Mouse (Mus musculus): Measurements from ENCODE around the gene Hnrnpa1. TPM values are rescaled to one million over a fixed set of nuclear protein-coding genes. Genes with fewer than 3 reads are reported as not detected.
"Not testable (repeated sequence)": the region's sequence is repeated elsewhere in the genome, so short reads cannot be mapped to it uniquely, and the experiment has no call there.

The Hnrnpa1 gene
- polyA plus RNA-seq, 1 experiment from 2014 or later, result 591 TPM

DNA sequence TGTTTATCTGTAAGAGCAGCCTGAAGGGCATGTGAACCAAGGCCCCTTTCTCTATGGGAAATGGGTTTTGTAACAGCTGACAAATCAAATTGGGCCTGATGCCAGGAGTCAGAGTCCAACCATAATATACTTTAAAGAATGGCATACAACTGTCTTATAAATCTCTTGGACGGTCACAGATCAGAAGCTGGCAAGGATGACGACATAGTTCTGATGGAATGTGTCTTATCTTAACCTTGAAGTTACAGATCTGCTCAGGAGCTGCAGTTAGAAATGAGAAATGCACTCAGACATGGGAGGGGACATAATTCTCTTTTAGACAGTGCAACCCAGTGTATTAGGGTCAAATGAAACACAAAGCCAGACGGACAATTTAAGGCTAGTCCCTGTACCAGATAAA lies 19.4 kb upstream of the Hnrnpa1 start:
- H3K4me1 ChIP-seq, result peaks cover 42% of the 10 kb centered on the region
- no peaks in the 10 kb centered on the region for H3K9me3 ChIP-seq (replicated peaks)
- H3K4me2 ChIP-seq, result no peak overlapping the region
- no peak for ATAC-seq
- WGBS (ENCODE audit: insufficient replicate concordance), result 56% methylated on average over 3 of the region's 3 CpGs
- no peak overlapping the region for H3K4me3 ChIP-seq
- no peak overlapping the region for H3K27ac ChIP-seq
- H3K27me3 ChIP-seq (replicated peaks), result no peaks in the 10 kb centered on the region
- H3K36me3 ChIP-seq, result peaks cover 47% of the 10 kb centered on the region
- H3K9ac ChIP-seq, result no peak overlapping the region

DNA sequence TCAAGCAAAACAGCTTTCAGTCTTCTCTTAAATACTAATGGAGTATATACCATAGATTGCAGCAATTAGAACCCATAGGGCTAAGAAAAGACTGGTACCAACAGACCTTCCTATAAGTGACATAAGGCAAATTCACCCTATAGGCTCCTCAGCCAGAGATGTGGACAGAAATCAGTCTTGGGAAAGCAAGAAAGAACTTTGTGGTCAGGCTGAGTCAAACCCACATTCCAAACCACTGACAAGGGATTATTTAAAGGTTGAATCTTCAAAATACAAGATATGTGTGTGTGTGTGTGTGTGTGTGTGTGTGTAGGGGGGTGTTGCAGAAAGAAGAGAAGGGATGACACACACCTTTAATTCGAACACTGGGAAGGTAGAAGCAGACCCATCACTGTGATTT lies 18.8 kb upstream of the Hnrnpa1 start:
- ATAC-seq, result no peak
- Histone ChIP-seq H3K4me3 (no peak overlapping the region), H3K27ac (no peak overlapping the region), H3K9ac (no peak overlapping the region), H3K27me3 (replicated peaks) (no peaks in the 10 kb centered on the region), H3K9me3 (replicated peaks) (no peaks in the 10 kb centered on the region), H3K4me1 (peaks cover 36% of the 10 kb centered on the region), H3K4me2 (no peak overlapping the region), H3K36me3 (peaks cover 47% of the 10 kb centered on the region)
- 75% methylated on average over 1 of the region's 1 CpGs for WGBS (ENCODE audit: insufficient replicate concordance)

DNA sequence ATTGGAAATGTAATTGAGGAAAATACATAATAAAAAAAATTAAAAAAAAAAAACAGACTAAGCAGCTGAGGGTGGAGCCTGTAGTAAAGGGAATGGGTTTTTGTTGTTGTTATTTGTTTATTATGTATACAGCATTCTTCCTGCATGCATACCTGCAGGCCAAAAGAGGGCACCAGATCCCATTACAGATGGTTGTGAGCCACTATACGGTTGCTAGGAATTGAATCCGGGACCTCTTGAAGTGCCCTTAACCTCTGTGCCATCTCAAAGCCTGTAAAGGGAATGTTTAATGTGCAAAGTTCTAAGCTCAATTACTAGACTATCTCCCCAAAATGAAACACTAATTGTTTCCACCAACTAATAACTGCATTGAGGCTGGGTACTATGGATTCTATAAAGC lies 16.1 kb upstream of the Hnrnpa1 start:
- H3K4me2 ChIP-seq, result no peak overlapping the region
- H3K27ac ChIP-seq, result no peak overlapping the region
- no peak overlapping the region for H3K9ac ChIP-seq
- no peak overlapping the region for H3K4me3 ChIP-seq
- H3K36me3 ChIP-seq, result peaks cover 47% of the 10 kb centered on the region
- ATAC-seq, result no peak
- WGBS (ENCODE audit: insufficient replicate concordance), result 88% methylated on average over 2 of the region's 2 CpGs
- no peaks in the 10 kb centered on the region for H3K9me3 ChIP-seq (replicated peaks)
- H3K27me3 ChIP-seq (replicated peaks), result no peaks in the 10 kb centered on the region
- H3K4me1 ChIP-seq, result peaks cover 31% of the 10 kb centered on the region

DNA sequence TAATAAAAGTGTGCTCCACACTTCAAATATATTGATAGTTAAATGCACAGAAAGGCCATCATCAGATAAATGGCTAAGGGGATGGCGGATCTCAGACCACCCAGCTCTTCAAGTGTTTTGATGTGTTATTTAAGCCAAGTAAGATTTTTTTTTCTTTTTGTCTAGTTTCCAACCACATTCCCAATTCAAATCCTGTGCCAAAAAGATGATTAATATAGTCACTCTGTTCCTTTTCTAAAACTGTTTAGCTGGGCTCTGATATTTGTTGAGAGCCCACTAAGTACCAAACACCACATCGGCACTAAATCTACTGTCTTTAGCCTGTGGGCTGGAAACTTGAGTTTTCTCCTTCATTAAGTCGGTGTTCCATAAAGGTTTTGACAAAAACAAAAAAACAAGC lies 13.2 kb upstream of the Hnrnpa1 start:
- ATAC-seq, result no peak
- Histone ChIP-seq H3K9ac (no peak overlapping the region), H3K27ac (no peak overlapping the region), H3K4me3 (no peak overlapping the region), H3K4me2 (no peak overlapping the region), H3K9me3 (replicated peaks) (no peaks in the 10 kb centered on the region), H3K4me1 (peaks cover 29% of the 10 kb centered on the region; the same call in 1 of the 2 replicates), H3K27me3 (replicated peaks) (no peaks in the 10 kb centered on the region), H3K36me3 (peaks cover 36% of the 10 kb centered on the region)
- WGBS (ENCODE audit: insufficient replicate concordance), result 92% methylated on average over 3 of the region's 3 CpGs

DNA sequence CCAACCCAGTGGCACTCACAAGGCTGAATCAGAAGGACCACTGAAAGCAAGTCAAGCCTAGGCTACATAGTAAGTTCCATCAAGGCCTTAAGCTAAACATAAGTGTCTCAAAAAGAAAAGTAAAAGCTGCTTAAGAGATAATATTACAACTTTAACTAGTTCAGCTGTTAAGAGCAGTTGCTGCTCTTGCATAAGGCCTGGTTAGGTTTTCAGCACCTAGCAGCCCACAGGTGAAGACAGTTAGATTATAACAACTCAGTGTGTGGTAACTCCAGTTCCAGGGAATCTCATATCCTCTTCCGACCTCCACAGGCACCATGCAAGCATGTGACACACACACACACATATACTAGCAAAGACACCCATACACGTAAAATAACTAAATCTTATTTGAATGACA lies 12.7 kb upstream of the Hnrnpa1 start:
- WGBS (ENCODE audit: insufficient replicate concordance), result 76% methylated on average over 2 of the region's 2 CpGs
- Histone ChIP-seq H3K36me3 (peaks cover 39% of the 10 kb centered on the region), H3K27ac (no peak overlapping the region), H3K27me3 (replicated peaks) (no peaks in the 10 kb centered on the region), H3K9ac (no peak overlapping the region), H3K4me2 (no peak overlapping the region), H3K4me3 (no peak overlapping the region), H3K9me3 (replicated peaks) (no peaks in the 10 kb centered on the region), H3K4me1 (peaks cover 33% of the 10 kb centered on the region; the same call in 1 of the 2 replicates)
- ATAC-seq, result no peak

DNA sequence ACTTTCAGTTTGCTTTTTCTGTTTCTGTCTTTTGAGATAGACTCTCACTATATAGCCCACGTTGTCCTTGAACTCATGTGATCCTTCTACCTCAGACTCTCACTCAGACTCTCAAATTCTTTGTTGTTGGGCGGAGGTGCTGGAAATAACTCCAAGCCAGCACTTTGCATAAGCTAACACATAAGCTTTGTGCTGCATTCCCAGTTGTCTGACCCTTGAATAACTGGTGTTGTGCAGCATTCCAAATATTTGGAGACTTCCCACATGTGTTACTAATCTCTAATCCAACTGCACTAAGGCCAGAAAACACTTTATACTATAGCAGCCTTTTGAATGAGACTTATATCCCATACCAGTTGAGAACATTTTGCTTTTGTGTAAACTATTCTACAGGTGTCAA lies 11.3 kb upstream of the Hnrnpa1 start:
- Histone ChIP-seq H3K27ac (no peak overlapping the region), H3K9ac (no peak overlapping the region), H3K4me1 (peaks cover 36% of the 10 kb centered on the region; the same call in 1 of the 2 replicates), H3K27me3 (replicated peaks) (no peaks in the 10 kb centered on the region), H3K9me3 (replicated peaks) (no peaks in the 10 kb centered on the region), H3K36me3 (peaks cover 46% of the 10 kb centered on the region), H3K4me2 (no peak overlapping the region), H3K4me3 (no peak overlapping the region)
- no peak for ATAC-seq
- 82% methylated on average over 2 of the region's 2 CpGs for WGBS (ENCODE audit: insufficient replicate concordance)

DNA sequence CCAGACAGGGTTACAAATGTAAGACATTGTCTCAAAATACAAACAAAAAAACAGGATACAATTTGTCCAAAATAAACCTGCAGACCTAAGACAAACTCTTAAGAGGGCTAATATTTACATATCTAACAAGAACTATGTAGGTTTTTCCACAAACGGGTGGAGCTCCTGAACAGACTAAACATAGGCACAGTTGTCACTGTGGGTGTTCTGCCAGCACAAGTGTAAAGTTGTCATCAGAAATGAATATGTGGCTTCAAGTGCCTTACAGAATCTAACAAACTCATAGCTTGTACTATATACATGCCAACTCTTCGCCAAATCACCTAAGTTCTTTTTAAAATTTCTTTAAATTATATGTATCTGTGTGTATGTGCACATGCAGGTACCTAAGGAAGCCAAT lies 7.1 kb upstream of the Hnrnpa1 start:
- 81% methylated on average over 2 of the region's 2 CpGs for WGBS (ENCODE audit: insufficient replicate concordance)
- Histone ChIP-seq H3K27ac (no peak overlapping the region), H3K9me3 (replicated peaks) (no peaks in the 10 kb centered on the region), H3K36me3 (peaks cover 64% of the 10 kb centered on the region), H3K9ac (no peak overlapping the region), H3K4me1 (peaks cover 54% of the 10 kb centered on the region), H3K4me2 (no peak overlapping the region), H3K4me3 (no peak overlapping the region), H3K27me3 (replicated peaks) (no peaks in the 10 kb centered on the region)
- ATAC-seq, result no peak

DNA sequence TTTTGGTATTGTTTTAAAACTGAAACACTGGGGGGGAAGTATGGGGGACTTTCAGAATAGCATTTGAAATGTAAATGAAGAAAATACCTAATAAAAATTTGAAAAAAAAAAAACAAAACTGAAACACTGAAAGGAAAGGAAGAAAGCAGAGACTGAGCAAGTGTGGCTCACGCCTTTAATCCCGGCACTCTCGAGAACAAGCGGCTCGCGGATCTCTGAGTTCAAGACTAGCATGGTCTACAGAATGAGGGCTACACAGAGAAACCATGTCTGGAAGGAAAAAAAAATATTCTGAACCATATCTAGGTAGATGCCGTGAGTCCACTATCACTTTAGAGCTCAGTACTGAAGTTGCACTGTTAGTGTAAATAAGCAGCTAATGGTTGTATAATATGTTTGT lies 2.9 kb upstream of the Hnrnpa1 start:
- no peaks in the 10 kb centered on the region for H3K9me3 ChIP-seq (replicated peaks)
- peak overlapping the region; percentile 51; the same call in 1 of the 2 replicates for H3K27ac ChIP-seq
- ATAC-seq, result no peak
- peak overlapping the region; percentile 74 for H3K9ac ChIP-seq
- no peaks in the 10 kb centered on the region for H3K27me3 ChIP-seq (replicated peaks)
- peak overlapping the region; percentile 81 for H3K4me2 ChIP-seq
- 74% methylated on average over 7 of the region's 7 CpGs for WGBS (ENCODE audit: insufficient replicate concordance)
- H3K4me3 ChIP-seq, result peak overlapping the region; percentile 88
- H3K36me3 ChIP-seq, result peaks cover 62% of the 10 kb centered on the region
- H3K4me1 ChIP-seq, result peaks cover 48% of the 10 kb centered on the region

DNA sequence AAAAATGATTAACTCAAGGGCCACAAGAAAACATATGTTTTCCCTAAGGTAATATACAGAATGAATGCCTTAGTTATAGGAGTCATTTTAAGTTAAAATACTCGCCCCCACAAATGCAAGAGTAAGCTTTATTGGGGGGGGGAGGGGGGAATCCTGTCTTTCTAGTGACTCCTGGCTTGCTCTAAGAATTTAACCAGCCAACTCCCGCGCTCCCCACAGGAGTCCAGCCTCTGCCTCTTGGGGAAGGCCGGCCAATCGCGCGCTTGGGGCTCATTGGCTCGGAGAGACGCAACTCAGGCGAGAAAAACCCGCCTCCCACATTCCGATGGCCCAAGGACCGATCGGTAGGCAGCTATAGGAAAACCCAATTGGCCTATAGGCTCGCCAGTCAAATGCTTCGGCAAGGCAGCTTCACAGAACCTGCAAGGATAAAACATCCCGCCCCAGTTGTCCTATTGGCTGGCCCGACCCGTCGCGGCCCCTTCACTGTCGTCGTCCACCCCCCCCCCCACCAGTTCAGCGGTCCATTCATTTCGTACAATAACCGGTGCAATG lies 1.0 kb upstream of the Hnrnpa1 start:
- peak overlapping the region; percentile 88 for H3K4me3 ChIP-seq
- WGBS (ENCODE audit: insufficient replicate concordance), result under 1% methylated on average over 24 of the region's 26 CpGs
- no peaks in the 10 kb centered on the region for H3K9me3 ChIP-seq (replicated peaks)
- ATAC-seq, result peak; percentile 90
- no peaks in the 10 kb centered on the region for H3K27me3 ChIP-seq (replicated peaks)
- peak overlapping the region; percentile 74 for H3K9ac ChIP-seq
- peaks cover 55% of the 10 kb centered on the region for H3K4me1 ChIP-seq
- H3K36me3 ChIP-seq, result peaks cover 66% of the 10 kb centered on the region
- peak overlapping the region; percentile 81 for H3K4me2 ChIP-seq
- peak overlapping the region; percentile 94 for H3K27ac ChIP-seq

DNA sequence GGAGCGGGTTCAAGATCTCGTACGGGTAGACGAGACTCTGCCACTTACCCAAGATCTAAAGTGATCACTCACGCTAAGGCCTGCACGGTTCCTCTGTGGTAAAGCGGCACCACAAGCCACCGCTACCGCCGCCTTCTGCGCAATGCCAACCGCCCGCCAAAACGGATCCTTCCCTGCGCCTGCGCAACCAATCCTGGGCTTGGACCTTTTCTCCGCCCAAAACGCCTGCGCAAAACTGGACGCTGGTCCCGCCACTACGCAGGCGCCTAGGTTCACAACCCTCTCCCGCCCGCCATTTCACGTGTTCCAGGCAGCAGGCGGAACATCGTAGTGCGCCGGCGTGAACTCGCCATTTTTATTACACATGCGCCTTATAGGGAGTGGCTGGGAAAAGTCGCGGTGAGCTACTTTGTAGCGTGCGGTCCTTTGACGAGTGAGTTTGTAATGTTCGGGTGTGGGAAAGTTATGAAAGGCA lies 510 bp upstream of the Hnrnpa1 start, which contains the start of gene Cbx5:
TSS of gene Cbx5 (minus strand) at position 132 of the 475 bp plus-strand sequence.
- Histone ChIP-seq H3K9ac (peak within 1 kb of the TSS; percentile 87), H3K36me3 (peaks cover 63% of the 10 kb centered on the region), H3K27me3 (replicated peaks) (no peaks in the 10 kb centered on the region), H3K4me1 (peaks cover 55% of the 10 kb centered on the region), H3K27ac (peak within 1 kb of the TSS; percentile 94), H3K9me3 (replicated peaks) (no peaks in the 10 kb centered on the region), H3K4me2 (peak within 1 kb of the TSS; percentile 91), H3K4me3 (peak within 1 kb of the TSS; percentile 88)
- WGBS (ENCODE audit: insufficient replicate concordance), result under 1% methylated on average over 39 of the region's 39 CpGs
- ATAC-seq, result peak; percentile 81

DNA sequence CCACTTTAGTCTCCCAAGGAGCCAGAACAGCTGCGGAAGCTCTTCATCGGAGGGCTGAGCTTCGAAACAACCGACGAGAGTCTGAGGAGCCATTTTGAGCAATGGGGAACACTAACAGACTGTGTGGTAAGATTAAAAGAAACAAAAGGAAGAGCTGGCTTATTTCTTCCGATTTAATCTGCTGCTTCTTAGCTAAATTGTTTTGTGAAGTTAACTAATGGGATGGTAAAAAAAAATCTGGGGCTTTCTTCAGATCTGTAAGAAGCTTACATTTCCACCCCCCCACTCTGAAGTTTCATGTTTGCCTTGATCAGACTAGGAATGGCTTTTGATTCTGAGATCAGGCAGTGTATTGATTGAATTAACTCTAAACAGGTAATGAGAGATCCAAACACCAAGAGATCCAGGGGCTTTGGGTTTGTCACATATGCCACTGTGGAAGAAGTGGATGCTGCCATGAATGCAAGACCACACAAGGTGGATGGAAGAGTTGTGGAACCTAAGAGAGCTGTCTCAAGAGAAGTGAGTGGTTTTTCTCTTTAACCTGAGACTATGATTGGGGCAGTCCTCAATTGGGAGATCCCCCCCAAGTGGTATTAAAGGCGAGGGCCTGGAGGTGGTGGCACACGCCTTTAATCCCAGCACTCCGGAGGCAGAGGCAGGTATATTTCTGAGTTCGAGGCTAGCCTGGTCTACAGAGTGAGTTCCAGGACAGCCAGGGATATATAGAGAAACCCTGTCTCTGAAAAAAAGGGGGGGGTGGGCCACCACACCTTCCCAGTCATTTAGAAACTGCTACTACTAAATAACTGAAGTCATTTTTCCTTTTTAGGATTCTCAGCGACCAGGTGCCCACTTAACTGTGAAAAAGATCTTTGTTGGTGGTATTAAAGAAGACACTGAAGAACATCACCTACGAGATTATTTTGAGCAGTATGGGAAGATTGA lies 1.1 kb downstream of the Hnrnpa1 start:
- Histone ChIP-seq H3K4me3 (peak overlapping the region; percentile 88), H3K36me3 (peaks cover 63% of the 10 kb centered on the region), H3K4me1 (peaks cover 61% of the 10 kb centered on the region), H3K4me2 (peak overlapping the region; percentile 91), H3K27ac (peak overlapping the region; percentile 87), H3K9ac (peak overlapping the region; percentile 87)
- not testable (repeated sequence) for H3K27me3 ChIP-seq (replicated peaks); ATAC-seq; H3K9me3 ChIP-seq (replicated peaks)
- WGBS (ENCODE audit: insufficient replicate concordance), result 4% methylated on average over 12 of the region's 12 CpGs

DNA sequence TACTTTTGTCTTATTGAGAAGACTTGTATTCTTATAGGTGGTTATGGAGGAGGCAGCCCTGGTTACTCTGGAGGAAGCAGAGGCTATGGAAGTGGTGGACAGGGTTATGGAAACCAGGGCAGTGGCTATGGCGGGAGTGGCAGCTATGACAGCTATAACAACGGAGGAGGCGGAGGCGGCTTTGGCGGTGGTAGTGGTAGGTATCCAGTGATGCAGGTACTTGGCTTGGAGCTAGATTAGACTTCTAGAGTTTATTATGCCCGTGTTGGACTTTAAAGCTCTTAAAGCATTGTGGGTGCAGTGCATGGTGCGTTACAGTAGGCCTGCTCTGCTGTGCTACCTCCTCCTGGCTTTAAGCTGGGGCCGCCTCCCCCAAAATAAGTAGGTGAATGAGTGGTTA lies 2.7 kb downstream of the Hnrnpa1 start:
- Histone ChIP-seq H3K4me3 (peak overlapping the region; percentile 88), H3K4me1 (peaks cover 56% of the 10 kb centered on the region), H3K36me3 (peaks cover 68% of the 10 kb centered on the region), H3K4me2 (peak overlapping the region; percentile 91), H3K27me3 (replicated peaks) (no peaks in the 10 kb centered on the region), H3K27ac (peak overlapping the region; percentile 87), H3K9ac (peak overlapping the region; percentile 87), H3K9me3 (replicated peaks) (no peaks in the 10 kb centered on the region)
- 45% methylated on average over 8 of the region's 8 CpGs for WGBS (ENCODE audit: insufficient replicate concordance)
- no peak for ATAC-seq

Data from liver, embryonic 12.5 days (tissue).